Mouse (Mus musculus): ENCODE measurements around the gene Mrtfb.

The Mrtfb gene

GRCm38 (mm10) chr16:13255855-13256635 lies at the start of gene Mrtfb:
Gene Mrtfb, plus strand, starts transcription at chr16:13256481.
- DNase-seq (ENCODE audit: low spot score in 2 of 2) = peak; percentile 70 to 87

GRCm38 (mm10) chr16:13207649-13208048 lies 48.6 kb upstream of the Mrtfb start:
- DNase-seq (ENCODE audit: low spot score in 2 of 2) = no peak

GRCm38 (mm10) chr16:13208087-13208486 lies 48.2 kb upstream of the Mrtfb start:
- no peak for DNase-seq (ENCODE audit: low spot score in 2 of 2)

GRCm38 (mm10) chr16:13212781-13213180 lies 43.5 kb upstream of the Mrtfb start:
- DNase-seq (ENCODE audit: low spot score in 2 of 2) = no peak

GRCm38 (mm10) chr16:13216116-13216952 lies 39.9 kb upstream of the Mrtfb start:
- no peak for DNase-seq (ENCODE audit: low spot score in 2 of 2)

- DNase-seq (ENCODE audit: low spot score in 2 of 2) = no peak
These were observed 38.3 kb upstream of the Mrtfb start for GRCm38 (mm10) chr16:13217951-13218350.

- no peak for DNase-seq (ENCODE audit: low spot score in 2 of 2)
These were observed 34.8 kb upstream of the Mrtfb start for GRCm38 (mm10) chr16:13221475-13221874.

GRCm38 (mm10) chr16:13232043-13232442 lies 24.2 kb upstream of the Mrtfb start:
- DNase-seq (ENCODE audit: low spot score in 2 of 2) = no peak

GRCm38 (mm10) chr16:13232912-13233802 lies 23.1 kb upstream of the Mrtfb start:
- no peak for DNase-seq (ENCODE audit: low spot score in 2 of 2)

GRCm38 (mm10) chr16:13239039-13239438 lies 17.2 kb upstream of the Mrtfb start:
- DNase-seq (ENCODE audit: low spot score in 2 of 2) = no peak

- no peak for DNase-seq (ENCODE audit: low spot score in 2 of 2)
These were observed 16.7 kb upstream of the Mrtfb start for GRCm38 (mm10) chr16:13239544-13239943.

- no peak for DNase-seq (ENCODE audit: low spot score in 2 of 2)
These were observed 16.0 kb upstream of the Mrtfb start for GRCm38 (mm10) chr16:13240326-13240725.

GRCm38 (mm10) chr16:13245658-13246057 lies 10.6 kb upstream of the Mrtfb start:
- DNase-seq (ENCODE audit: low spot score in 2 of 2) = no peak

GRCm38 (mm10) chr16:13246855-13247254 lies 9.4 kb upstream of the Mrtfb start:
- DNase-seq (ENCODE audit: low spot score in 2 of 2) = no peak

- DNase-seq (ENCODE audit: low spot score in 2 of 2) = no peak
These were observed 6.2 kb upstream of the Mrtfb start for GRCm38 (mm10) chr16:13250061-13250460.

- DNase-seq (ENCODE audit: low spot score in 2 of 2) = peak in 1 of 2 experiments; percentile 40
These were observed 616 bp downstream of the Mrtfb start for GRCm38 (mm10) chr16:13256667-13257527.

- DNase-seq (ENCODE audit: low spot score in 2 of 2) = no peak
These were observed 1.2 kb downstream of the Mrtfb start for GRCm38 (mm10) chr16:13257528-13257835.

GRCm38 (mm10) chr16:13259026-13259425 lies 2.7 kb downstream of the Mrtfb start:
- DNase-seq (ENCODE audit: low spot score in 2 of 2) = no peak

GRCm38 (mm10) chr16:13266312-13266711 lies 10.0 kb downstream of the Mrtfb start:
- DNase-seq (ENCODE audit: low spot score in 2 of 2) = no peak

- DNase-seq (ENCODE audit: low spot score in 2 of 2) = no peak
These were observed 11.1 kb downstream of the Mrtfb start for GRCm38 (mm10) chr16:13267350-13267904.

GRCm38 (mm10) chr16:13269426-13269825 lies 13.1 kb downstream of the Mrtfb start:
- DNase-seq (ENCODE audit: low spot score in 2 of 2) = no peak
